Mouse (Mus musculus): ENCODE measurements around the gene Akap6.

DNA sequence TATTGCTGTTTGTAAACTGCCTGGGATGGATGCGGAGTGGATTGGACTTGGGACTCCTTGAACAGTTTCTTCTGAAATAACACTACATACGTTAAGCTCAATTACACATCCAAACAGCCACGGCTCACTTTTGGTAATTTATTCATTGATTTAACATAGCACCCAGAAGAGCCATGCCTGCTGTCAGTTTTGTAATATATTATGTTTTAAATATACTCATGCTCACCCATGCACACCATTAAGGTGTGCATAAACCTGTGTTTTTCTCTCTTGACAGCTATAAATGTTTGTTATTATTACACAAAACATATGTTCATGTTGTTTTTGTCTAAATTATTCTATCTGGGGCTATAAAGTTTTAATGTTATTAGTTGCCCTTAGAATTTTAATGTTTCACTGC lies 258.4 kb downstream of the Akap6 start:
- TF ChIP-seq E2F4 (IDR thresholded peaks at IDR 0.05; ENCODE audit: insufficient replicate concordance, low read depth, low read length) (no peak), ZKSCAN1 (IDR thresholded peaks at IDR 0.05; ENCODE audit: borderline replicate concordance, low read depth, low read length) (no peak), MAX (IDR thresholded peaks at IDR 0.05; ENCODE audit: low read length) (no peak), SIN3A (IDR thresholded peaks at IDR 0.05; ENCODE audit: low read length) (no peak), CTCF (conservative IDR thresholded peaks at IDR 0.05 in 1 of 2, IDR thresholded peaks at IDR 0.05 in 1 of 2; ENCODE audit: low read depth in 2 of 2, low read length in 2 of 2) (no peak), RAD21 (IDR thresholded peaks at IDR 0.05; ENCODE audit: low read depth, low read length) (no peak), TCF12 (IDR thresholded peaks at IDR 0.05; ENCODE audit: low read depth, low read length) (no peak), ZNF384 (IDR thresholded peaks at IDR 0.05; ENCODE audit: low read depth, low read length) (no peak)
